ENCODE assay signal across 15 mouse cellular contexts in the genomic region with DNA sequence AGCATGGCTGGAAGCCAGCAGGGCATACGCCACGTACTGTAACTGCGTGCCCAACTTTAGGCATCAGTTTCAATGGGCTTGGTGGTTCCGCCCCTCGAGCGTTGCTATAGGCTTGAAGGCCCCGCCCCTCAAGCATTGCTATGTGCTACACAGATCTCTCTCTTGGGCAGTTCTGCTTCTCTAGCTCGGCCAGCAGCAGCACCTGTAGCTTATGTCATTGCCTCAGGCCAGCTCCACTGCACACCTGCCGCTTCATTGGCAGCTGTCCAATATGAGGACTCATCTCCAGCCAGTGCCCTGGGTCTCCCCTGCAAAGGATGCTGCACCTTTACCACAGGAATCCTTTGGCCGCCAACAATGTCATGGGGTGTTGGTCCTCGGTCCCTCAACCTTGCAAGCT.
"Had no signal": no experiment of that assay in that cellular context is flagged by ENCODE, and none has a peak within 500 bp of the region (broad histone marks: within the 10 kb centered on the region; RNA-seq: fewer than 3 reads in every experiment).

No protein-coding gene starts in this region.

- H3K27ac ChIP-seq: kidney, postnatal 0 days; liver, embryonic 15.5 days; midbrain, embryonic 10.5 days; neural tube, embryonic 12.5 days; stomach, embryonic 15.5 days had no signal

- H3K4me1 ChIP-seq: midbrain, embryonic 10.5 days; neural tube, embryonic 12.5 days; stomach, embryonic 15.5 days had no signal

- DNase-seq: kidney, adult 8-10 months; kidney, postnatal 36 days; layer of hippocampus, adult 9-11 months; lung, adult 2 months; lung, postnatal 4 days; midbrain, embryonic 14.5 days; spleen, adult 18-20 months; thymus, postnatal 36 days had no signal

- ATAC-seq: lung, postnatal 0 days had no signal

- H3K9me3 ChIP-seq: liver, embryonic 15.5 days; midbrain, embryonic 10.5 days; neural tube, embryonic 12.5 days; stomach, embryonic 15.5 days had no signal

- H3K4me3 ChIP-seq: liver, embryonic 15.5 days; midbrain, embryonic 10.5 days; neural tube, embryonic 12.5 days; stomach, embryonic 15.5 days had no signal

- H3K36me3 ChIP-seq: liver, embryonic 15.5 days; midbrain, embryonic 10.5 days; neural tube, embryonic 12.5 days; stomach, embryonic 15.5 days had no signal

- H3K27me3 ChIP-seq: liver, embryonic 15.5 days; neural tube, embryonic 12.5 days; stomach, embryonic 15.5 days had no signal

- H3K4me2 ChIP-seq: liver, embryonic 11.5 days; liver, embryonic 15.5 days; neural tube, embryonic 12.5 days; stomach, embryonic 15.5 days had no signal

- H3K9ac ChIP-seq: liver, embryonic 15.5 days; neural tube, embryonic 12.5 days; stomach, embryonic 15.5 days had no signal
